Mouse (Mus musculus) c-Kit-negative CD71-positive TER-119-positive erythroid progenitor cells, embryonic 14.5 days (primary cell): ENCODE measurements around the gene Sspo.

Experiments used
- DNase-seq: peaks from one replicate; pipeline ENCODE4 v3.0.0-alpha.2; 2013; ENCODE audit warnings: low read depth, low spot score

Sspo gene

DNA sequence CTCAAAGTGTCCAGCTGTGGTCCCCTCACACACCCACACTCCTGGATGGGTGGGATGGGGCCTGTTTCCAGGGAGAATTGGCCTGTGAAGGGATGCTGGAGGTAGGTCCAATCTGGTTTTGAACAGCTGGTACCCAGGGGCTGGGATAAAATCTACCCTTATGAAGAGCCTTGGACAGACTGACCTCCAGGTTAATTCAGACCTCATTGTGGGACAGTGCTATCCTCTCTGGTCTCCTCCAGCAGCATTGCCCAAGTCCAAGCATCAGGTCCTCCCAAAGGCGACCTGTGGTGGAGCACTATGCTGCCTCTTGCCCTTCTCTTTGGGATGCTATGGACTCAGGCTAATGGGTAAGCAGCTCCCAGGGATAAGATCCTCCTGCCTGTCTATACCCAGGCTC lies at the start of gene Sspo:
Sspo (plus strand) TSS at position 301 of the 400 bp plus-strand sequence.
- DNase-seq = no peak

DNA sequence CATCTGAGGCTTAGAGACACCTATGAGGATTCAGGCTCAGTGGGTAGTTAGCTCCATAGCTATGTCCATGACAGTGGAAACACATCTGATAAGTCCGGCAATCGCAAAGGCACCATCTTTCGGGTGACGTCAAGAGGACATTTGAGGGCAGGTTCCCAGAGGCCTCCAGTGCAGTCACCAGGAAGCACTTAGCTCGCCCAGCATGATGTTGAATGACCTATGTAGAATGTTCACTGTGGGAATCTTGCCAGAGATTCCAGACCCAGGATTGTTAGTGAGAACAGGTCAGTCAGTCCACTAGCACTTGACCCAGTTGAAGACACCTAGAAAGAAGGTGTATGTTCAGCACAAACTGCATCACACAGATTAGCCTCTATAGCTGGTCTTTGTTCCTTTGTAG lies 48.1 kb upstream of the Sspo start:
- DNase-seq = no peak

DNA sequence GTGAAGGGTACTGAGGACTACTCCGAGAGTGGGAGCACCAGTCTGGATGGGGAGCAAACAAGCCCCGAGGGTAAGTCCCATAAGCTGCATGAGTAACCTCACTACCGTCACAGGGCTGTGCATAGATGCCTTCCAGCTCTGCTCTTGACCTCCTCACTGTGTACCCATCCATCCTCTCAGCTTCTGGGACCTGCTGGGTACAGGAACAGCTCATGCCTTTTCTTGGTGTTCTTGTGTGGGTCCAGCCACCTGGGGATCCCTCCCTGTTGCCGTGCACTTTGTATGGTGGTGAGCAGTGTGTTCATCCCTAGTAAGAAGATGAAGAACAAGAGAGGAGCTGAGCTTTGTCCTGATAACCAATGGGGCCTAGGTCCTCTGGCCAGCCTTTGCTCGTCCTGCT lies 44.0 kb upstream of the Sspo start:
- no peak for DNase-seq

DNA sequence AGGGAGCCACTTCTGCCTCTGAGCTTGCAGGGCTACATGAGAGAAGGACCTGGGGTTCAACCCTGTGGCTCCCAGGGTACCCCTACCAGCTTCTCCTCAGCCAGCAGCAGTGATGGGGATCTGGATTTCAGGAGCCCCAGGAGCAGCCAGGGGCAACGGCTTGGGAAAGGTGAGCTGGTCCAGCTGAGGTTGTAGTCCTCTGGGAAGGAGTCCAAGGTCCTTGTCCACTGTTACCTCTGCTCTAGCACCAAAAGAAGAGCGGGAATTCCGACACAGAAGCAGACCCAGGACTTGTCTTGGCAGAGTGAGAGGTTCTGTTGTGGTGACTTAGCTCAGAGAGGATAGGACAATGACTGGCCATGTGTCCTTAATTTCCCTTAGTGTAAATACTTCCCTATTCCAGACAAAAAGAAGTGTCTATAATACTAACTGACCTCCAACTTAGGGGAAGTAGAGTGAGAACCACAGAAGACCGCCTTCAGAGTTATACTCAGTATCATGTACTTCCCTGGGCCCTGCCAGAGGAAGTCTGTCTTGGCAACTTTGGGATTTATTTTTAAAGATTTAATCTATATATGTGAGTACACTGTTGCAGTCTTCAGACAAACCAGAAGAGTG lies 38.2 kb upstream of the Sspo start:
- no peak for DNase-seq

DNA sequence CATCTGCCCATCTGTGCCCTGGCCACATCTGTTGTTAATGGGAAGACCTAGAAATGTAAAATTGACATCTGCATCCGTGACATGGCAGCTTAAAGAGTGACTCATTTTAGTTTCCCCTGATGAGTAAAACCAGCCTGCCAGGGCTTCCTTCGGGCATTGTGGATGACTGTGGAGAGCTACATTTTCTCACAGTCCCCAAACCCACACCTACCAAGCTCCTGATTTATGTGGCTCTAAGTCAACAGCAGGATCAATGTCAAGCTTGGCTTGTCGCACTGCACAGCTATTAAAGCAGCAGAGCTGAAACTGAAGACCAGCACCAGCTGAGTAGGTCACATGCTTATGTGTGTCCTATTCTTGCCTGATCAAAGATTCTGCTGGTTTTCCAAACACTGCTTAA lies 37.5 kb upstream of the Sspo start:
- DNase-seq = no peak

DNA sequence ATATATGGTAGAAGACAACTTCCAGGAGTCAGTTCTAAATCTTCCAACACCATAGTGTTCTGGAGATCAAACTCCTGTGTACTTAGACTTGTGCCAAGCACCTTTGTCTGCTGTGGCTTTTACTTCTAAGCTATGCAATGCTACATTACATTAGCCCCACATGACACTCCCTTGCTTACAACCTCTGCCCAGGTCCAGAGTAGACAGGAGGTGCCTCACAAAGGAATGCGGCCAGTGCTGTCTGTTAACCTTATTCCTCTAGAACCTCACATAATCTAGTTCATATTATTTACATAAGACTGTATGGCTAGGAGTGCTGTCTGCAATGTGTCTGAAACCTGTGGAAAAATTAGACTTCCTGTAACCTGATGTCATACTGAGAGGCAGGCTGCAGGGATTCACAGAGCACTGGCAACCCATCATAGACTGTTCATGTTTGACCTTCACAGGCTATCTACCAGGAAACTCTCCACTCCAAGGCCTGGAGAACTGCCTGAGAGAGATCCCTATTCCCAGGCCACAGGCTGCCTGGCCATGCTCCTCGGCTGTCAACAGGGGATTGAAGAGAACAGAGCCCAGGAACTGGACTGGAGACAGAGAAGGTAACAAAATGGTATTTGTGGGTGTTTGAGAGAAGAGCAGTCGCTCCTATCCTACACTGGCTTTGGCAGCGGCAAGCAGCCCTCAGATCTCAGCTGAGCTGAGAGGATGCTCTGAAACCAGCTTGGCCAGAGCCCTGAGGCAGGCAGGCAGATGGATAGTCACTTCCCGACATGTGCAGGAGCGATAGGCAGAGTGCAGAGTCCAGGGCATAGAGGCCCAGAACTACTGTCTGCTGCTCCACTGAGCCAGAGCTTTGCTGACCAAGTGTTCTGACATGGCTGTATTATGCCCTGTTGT lies 36.6 kb upstream of the Sspo start:
- no peak for DNase-seq

DNA sequence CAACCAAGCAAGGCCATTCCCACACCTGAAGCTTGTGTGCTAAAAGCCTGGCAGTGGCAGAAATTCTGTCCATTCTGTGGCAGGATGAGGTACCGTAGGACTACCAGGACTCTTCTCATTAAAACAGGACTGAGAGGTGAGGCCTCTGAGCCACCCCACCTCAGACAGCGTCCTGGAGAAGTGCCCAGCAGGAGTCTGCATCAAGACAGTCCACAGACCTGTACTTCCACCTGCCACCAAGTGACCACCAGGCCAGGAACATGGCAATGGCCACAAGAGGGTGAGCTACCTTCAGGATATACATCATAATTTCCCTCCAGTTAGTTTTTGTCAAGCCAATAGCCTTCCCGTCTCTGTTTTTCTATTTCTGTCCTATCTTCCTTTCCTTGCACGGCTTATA lies 35.9 kb upstream of the Sspo start:
- no peak for DNase-seq

DNA sequence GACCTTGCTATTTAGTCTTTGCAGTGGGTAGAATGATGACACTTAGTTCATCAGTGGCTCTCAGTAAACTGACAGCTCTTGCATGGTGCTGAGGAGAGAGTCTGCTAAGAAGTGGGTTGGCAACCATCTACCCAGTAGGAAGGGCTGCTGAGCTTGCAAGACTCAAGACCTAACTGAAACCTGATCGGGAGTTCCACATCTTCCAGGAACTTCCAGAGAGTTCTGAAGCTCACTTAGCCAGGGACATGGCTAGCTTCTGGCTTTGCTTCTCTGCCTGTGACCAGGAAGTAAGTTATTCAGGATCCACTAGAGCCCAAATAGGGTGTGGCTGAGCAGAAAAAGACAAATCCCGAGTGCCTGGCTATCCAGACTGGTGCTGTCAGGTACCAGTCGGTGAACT lies 35.4 kb upstream of the Sspo start:
- DNase-seq = no peak

DNA sequence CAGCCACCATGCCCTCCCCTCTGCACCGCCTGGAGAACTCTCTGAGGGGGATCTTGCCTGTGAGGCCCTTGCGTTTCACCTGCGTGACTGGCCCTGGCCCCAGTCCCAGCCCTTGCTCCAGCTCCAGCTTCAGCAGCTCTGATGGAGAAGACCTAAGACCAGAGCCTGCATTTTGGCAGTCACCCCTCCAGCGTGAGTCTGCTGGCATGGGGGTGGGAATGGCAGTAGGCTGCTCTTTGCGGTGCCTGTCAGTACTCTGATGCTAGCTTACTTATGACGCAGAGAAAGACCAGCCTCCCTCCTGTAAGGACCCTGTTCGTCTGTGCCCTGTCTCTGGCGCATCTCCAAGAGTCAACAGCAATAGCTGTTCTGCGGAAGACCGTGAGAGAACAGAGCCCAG lies 34.9 kb upstream of the Sspo start:
- no peak for DNase-seq

DNA sequence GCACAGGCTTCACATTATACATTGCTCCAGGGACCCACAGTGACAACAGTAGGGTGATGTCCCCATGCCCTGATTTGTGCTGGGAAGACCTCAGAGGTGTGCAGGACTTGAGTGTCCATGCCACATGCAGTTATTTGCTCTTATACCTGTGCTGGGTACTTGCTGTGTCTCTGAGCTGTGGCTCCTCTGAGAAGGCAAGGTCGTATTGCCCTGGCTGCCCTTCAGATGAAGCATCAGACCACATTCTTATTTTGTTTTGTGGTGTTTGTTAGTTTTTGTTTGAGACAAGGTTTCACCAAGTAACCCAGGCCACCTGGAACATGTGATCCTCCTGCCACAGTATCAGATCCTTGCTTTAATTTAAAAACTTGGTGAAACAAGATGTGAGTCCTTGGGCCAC lies 33.1 kb upstream of the Sspo start:
- no peak for DNase-seq

DNA sequence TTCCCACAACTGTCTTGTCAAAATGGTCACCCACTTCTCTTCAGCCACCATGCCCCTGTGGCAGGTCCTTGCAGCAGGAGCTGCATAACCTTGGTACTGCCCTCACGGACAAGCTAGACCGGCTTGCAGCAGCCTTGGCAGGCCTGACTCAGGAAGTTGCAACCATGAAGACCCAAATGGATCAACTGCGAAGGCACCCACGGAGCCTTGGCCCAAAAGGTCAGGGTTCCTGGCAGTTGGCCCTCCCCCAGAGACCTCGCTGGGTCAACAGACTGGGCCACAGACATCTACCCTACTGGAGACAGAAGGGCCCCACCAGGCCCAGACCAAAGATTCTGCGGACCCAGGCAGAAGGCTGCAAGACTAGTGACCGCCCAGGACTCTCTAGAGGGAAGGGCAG lies 32.4 kb upstream of the Sspo start:
- DNase-seq = no peak

DNA sequence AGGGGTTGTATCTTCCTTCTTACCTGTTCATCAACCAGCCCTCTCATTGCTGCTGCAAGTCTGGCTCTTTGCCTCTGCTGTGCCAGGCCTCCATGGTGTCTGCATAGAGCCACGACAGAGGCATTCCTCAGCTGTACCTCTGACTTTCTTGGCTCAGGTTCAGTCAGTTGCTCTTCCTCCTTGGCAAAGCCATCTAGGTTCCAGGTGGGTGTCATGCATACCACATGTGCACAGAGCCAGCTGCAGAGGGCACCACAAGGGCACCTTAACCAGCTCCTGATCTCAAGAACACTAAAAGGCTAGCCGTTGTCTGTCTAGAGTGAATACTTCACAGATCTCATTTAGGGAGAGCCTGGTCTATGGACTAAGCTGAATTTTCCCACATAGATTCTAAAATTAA lies 31.5 kb upstream of the Sspo start:
- no peak for DNase-seq

DNA sequence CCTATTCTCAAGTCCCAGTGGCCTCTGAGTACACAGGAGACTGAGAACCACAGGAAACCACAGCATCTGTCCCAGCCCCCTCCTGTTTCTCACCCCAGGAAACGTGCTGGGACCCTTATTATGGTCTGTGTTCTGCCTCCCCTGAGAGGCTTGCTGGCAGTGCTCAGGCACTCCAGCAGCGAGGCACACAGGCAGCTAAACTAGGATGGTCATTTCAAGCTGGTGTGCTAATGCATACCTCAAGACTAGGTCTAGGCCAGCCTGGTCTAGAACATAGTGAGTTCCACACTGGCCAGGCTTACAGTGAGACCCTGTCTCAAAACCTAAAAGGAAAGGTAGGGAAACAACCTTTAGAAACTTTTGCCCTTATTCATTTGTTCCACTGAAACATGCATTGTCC lies 27.4 kb upstream of the Sspo start:
- no peak for DNase-seq

DNA sequence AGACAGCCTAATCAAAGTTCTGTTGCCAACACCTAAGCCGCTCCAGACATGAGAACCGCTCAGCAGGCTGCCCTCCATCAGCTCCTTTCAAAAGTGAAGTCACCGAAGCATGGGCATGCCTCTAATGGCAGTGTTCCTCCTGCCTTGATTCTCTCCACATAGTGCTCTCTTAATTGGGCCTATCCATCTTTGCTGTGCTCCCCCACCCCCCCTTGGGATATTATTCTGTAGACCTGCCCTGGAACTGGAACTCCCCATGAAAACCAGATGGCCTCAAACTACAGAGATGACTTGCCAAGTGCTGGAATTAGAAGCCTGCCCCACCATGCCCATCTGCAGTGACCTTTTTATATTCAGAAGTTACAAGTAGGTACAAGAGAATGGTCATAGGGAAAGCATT lies 24.7 kb upstream of the Sspo start:
- no peak for DNase-seq

DNA sequence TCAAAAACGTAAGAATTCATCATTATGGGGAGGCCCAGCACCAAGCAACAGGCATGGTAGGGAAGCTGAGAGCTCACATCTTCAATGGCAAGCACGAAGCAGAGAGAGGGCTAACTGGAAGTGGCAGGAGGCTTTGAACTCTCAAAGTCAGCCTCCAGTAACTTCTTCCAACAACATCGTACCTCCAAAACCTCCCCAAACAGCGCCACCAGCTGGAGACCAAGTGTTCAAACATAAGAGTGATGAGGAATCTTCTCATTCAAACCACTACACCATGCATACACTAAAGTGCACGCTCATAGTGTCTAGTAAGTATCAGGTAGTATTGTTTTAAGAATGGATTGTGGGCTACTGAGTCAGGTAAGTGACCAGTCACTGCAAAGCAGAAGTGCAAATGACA lies 24.0 kb upstream of the Sspo start:
- DNase-seq = no peak

DNA sequence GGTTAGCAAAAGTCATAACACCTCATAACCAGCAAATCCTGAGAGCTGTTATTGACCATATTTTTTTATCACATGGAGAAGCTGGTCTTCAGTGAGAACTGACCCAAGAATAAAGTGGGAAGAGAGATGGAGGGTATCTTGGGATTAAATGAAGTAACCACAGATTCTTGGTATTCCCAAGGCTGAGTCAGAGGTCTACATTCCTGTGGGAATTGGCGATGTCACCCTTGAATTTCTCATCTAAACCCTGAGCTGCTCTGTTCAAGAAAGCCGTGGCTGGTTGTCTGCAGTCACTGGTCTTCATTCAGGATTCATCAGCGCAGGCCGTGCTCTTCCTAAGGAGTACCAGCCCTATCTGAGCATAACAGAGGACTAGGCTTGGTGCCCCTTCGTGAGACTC lies 21.1 kb upstream of the Sspo start:
- no peak for DNase-seq

DNA sequence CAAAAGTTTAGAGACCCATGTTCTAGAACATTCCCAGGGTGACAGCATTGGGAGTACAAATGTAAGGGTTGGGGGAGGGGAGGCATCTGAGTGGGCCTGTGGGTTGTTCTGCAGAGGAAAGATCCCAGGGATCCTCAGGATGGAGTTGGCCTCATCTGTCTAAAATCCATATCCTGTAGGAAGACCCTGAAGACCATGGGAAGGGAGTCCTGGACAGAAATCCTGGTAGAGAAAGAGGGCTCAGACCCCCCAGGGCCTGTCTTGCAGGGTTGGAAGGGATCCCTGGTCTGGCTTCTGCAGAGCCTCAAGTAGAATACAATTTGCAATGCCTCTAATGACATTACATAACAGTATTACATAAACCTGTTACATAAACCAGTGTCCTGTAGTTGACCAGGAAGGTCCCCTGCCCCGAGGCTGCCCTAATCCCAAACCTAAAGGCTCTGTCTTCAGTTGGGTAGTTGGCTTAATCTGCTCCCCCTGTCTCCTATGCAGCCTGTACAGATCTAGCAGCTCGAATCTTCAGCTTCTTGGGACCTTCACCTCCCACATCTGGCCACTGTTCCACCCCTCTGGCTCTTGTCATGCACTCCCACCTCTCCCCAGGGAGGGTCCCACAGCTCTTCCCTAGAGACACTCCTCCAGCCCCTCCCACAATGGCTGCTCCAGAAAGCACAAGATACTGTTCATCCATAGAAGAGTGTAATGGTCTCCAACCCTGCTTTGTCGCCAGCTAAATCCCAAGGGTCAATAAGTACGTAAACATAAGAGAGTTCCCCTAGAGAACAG lies 19.1 kb upstream of the Sspo start:
- DNase-seq = no peak

DNA sequence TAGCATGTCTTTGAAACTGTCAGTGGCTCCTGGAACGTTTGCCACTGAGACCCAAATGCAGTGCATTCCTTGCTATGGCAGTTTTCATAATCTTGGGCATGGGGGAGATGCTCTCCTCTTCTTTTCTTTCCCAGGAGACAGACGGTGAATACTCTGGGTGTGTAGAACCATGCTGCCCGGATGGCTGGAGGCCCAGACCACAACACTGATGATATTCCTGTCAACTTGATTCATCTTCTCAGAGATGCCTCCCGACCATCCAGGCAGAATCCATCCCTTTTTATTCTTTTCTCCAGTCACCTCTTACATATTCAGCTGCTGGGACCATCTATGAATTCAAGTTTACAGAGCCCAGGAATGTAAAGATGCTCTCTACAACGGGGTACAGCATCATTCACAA lies 17.3 kb upstream of the Sspo start:
- no peak for DNase-seq

DNA sequence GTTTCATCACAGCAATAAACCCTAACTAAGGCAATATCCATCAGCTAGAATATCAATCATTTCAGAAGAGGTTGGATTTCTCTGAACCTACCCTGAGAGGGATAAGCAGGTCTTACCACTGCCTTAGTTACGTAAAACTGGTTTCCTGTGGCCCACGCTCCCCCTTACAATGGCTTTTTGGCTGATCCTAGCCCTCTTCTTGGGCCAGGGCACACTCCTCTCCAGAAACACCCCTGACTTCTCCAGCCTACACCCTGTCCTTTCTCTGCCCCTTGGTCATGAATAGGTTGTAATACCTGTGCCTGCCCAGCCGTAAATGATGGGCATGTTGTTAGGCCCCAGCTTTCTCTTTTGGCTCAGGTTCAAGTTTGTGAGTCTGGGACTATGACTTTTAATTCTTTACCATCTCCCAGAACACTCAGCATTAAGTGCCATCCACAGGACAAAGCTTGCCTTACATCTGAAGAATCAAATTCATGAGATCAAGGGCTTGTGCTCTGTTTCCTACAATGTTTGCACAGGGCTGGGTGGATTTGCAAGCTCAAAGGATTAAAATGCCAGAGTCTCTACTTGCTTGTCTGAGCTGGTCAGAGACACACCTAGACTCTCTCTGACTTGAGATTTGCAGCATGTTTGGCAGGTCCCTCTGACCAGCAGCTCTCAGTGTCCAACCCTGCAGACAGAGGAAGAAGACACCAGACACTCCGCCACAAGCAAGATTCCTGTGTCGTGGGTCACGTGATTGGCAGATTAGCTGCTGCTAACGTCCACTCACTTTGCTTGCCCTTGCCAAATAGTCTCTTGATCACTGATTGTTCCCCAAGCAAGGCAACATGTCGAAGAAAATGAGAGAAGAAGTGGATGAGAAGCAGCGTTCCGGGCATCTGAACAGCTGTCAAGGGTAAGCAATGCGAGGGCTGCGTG lies 14.9 kb upstream of the Sspo start:
- DNase-seq = no peak

DNA sequence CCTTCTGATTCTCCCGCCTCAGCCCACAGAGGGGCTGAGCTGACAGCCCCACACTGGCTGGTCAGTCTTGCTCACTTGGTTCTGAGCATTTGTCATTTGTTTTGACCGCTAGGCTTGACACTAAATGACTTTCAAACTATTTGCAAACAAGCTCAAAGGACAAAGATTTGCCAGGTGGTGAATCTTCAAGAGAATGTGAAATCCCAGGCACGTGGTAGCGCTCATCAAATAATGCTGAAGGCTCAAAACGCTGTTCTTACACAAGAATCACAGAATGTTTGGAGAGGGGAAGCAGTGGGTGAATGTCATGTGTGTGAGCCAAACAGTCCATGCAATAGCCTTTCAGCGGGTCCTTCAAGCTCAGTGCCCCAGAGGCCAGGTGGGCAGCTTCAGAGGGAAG lies 13.4 kb upstream of the Sspo start:
- DNase-seq = no peak

DNA sequence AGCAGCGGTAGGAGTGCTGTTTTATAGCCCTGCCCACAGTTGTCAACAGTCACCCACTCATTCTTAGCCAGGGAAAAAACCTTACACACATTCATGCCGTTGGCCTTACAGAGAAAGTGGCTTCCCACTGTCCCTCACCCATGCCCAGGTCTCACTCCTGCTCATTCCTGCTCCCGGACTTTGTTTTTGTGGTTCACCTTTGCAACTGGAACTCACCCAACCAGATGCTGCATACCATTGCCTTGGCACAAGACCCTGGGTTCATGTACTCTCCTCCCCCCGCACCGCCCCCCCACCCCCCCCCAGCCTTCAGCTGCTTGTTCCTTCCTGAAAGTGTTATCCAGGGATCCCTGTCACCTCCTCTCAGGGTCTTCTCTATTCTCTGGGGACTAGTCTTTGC lies 12.9 kb upstream of the Sspo start:
- no peak for DNase-seq
